Mouse (Mus musculus): ENCODE measurements at regions not wholly inside any gene's neighbourhood (a gene's known extent, or its start where the extent isn't known, plus 50 kb on each side); places are given as distances from the start of the nearest gene placed in this dataset.

DNA sequence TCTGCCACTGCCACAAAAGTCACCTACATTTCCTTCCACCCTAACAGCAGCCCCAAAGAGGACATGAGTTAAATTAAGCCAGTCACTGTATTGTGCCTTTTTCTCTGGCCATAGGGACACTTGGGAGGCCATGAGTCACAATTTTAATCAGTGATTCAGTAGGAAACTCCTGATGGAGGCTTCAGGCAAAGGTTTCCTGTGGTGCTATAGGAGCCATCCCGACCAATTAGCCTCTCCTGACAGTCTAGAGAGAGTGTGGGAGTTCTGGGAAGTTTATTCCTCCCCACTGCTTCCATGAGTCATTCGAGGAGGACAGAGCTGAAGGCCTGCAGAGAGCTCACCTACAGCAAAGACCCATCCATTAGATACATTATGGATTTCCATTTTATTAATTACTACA lies 361.2 kb upstream of the Gcfc2 start:
- no peak for ATAC-seq (replicated peaks; ENCODE audit: low FRiP score, low TSS enrichment, poor library complexity, severe bottlenecking)

DNA sequence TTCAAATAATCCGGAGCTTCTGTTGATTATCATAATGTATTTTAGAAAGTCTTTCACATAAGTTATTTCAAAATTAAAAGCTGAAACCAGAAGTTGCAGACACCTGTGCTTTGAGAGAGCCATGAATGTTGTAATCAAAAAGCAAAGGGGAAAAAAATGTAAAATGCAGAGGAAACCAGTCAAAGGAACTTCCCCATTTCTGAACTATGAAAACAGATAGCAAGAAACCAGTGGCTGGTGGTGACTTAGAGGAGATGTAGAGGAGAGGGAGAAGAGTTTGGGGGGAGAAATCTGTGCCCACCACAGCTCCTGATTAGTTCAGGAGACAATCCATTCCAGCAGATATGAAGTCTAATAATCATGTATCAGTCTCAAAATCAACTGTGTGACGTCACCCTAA lies 360.3 kb upstream of the Gcfc2 start:
- ATAC-seq (replicated peaks; ENCODE audit: low FRiP score, low TSS enrichment, poor library complexity, severe bottlenecking) = no peak

DNA sequence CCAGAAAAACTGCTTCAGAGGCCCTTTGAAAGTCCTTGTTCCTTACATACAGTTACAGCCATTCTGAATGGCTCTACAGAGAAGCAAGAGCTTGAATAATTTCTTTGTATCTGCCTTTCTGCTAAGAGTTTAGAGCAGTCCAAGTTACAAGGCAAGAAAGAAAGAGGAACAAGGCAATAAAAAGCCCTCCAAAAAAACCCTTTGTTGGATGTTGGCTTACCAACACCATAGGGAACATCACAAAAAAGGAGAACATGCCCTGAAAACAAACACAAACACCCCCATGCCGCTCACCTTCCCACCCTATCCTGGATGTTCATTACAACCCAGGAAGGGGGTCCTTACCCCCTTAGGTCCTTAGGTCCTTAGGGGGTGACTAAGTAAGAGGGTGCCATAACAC lies 359.2 kb upstream of the Gcfc2 start:
- no peak for ATAC-seq (replicated peaks; ENCODE audit: low FRiP score, low TSS enrichment, poor library complexity, severe bottlenecking)

DNA sequence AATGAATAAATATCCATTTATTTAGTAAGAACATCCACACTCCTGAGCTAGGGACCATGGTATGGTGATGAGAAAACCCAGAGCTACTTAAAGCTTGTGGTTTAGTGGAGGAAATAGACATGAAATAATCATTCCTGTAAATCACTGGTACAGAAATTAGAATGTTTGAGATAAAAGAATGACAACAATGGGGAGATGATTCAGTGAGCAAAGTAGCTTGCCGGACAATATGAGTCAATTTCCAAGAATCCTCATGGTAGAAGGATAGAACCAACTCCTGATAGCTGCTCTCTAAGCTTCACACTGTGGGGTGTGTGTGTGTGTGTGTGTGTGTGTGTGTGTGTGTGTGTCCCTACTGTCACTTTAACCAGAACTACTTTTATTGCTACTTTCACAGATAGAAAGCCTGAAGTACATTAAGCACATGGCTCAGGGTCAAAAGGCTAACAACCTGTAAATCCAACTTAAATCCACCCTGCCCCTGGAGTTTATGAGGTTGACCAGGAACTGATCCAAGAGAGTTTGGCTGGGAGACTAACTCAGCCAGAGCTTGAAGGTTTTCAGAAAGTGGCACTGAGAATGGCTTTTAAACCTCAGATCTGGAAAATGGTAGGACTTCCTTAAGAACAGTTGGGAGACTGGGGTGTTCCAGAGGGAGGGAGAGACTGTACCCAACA lies 336.9 kb upstream of the Gcfc2 start:
- ATAC-seq (replicated peaks; ENCODE audit: low FRiP score, low TSS enrichment, poor library complexity, severe bottlenecking) = no peak

DNA sequence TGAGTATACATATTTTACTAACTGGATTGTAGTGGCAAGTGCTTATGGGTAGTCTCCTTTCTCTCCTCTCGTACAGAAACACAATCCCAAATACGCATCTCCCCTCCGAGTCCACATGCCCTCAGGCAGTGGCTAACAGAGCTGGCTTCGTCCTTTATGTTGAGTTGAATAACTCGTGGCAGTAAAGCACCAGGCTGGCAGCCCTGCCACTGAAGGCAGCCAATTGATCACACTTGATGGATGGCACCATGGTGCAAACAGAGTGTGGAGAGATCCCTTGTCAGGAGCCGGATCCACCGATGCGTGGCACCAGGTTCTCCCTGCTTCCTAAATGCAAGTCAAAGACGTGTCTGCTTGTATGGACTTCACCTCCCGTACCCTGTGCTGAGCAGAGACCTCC lies 333.7 kb upstream of the Gcfc2 start:
- ATAC-seq (replicated peaks; ENCODE audit: low FRiP score, low TSS enrichment, poor library complexity, severe bottlenecking) = no peak

DNA sequence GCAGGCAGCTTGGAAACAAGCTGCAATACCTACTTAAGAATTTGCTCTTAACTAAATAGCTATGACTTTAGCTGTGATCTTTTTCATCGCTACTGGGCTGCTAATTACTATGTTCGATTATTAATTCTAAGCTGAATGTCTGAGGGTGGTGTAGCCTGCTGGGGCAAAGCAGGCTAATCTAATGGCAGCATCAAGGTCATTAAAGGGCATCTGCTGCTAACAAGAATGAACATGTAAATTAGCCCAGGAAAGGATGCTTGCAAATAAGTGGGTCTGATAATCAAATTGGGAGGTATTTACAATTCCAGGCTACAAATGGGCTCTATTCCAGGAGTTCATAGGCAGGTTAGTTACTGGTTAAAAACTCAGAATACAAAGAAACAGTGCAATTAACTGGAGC lies 327.5 kb upstream of the Gcfc2 start:
- no peak for ATAC-seq (replicated peaks; ENCODE audit: low FRiP score, low TSS enrichment, poor library complexity, severe bottlenecking)

DNA sequence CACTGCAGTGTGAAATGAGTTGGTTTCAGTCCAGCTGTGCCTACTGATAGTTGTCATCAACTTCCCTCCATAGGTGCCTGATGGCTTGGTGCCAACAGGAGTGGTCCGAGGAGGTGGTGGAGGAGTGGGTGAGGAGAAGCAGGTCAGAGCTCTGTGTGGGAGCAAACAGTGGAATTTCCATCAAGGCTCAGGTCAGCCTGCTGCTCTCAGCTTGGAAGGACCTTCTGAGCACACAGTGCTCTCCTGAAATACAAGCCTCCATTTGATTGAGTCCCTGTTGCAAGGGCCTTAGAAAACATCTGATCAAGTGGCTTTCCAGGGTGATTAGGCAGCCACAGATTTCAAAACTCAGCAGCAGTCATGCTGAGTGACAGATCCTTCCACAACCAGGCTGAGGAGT lies 314.8 kb upstream of the Gcfc2 start:
- ATAC-seq (replicated peaks; ENCODE audit: low FRiP score, low TSS enrichment, poor library complexity, severe bottlenecking) = no peak

DNA sequence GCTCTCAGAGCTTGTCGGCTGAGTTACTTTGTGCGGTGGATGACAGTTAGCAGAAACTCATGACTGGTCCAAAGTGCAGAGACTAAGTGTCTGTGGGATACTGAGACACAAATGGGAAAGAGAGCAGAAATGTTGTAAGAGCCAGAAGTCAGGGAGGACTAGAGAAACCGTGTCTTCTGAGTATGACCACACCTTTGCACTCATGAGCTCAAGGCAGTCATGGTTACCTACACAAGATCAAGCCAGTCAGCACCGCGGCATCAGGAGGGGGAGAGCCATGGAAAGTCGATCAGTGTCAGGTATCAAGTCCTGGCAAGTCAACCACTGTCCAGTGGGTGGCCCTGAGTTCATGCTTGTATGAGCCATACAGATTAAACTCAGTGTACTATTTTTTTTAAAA lies 311.5 kb upstream of the Gcfc2 start:
- ATAC-seq (replicated peaks; ENCODE audit: low FRiP score, low TSS enrichment, poor library complexity, severe bottlenecking) = no peak

DNA sequence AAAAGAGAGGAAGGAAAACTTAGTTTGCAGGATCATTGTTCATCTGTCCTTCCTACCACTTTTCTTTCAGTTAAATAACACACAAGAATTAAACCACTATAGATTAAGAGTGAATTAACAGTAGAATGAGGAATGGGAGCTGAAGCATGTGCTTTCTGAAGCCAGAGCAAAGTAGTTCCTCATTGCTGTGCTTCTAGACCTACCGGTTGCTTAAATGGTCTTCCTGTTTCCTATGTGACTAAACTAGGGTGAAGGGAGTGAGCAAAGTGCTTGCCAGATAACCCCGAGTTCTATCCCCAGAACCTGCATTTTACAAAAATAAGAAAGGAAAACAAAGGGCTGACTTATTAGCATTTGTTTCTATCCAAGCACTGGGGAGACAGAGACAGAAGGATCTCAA lies 305.5 kb upstream of the Gcfc2 start:
- ATAC-seq (replicated peaks; ENCODE audit: low FRiP score, low TSS enrichment, poor library complexity, severe bottlenecking) = no peak

DNA sequence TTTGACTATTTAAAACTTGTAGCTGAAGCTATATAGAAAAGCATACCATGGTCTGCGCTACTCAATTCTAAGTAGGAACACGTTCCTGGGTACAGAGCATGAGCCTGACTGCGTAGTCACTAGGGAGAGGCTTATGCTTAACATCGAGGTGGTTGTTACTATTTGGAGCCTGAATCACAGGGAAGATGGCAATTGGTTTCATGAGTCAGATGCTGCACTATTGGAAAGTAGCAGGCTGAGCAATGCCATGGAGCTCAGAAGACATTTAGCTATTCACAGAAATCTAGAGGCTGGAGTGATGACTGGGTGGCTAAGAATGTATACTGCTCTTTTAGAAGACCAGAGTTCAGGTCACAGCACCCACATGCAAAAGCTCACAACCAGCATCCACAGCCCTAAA lies 302.4 kb upstream of the Gcfc2 start:
- ATAC-seq (replicated peaks; ENCODE audit: low FRiP score, low TSS enrichment, poor library complexity, severe bottlenecking) = no peak

DNA sequence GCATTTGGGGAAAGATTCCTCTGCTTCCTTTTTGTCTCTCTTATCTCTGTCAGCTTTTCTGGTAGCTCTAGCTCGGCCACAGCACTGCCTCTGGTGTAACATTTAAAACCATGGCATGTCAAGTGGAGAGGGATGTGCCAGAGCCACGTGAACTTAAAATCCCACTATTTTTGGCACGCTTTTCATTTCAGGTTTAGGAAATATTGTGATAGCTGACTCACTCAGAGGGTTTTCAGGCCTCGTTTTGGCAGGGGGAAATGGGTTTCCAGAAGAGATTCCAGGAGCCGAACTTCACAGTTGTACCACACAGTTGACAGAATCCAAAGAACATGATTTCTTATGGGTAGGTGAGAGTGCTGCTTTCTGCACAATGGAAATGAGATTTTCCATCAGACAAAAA lies 300.8 kb upstream of the Gcfc2 start:
- no peak for ATAC-seq (replicated peaks; ENCODE audit: low FRiP score, low TSS enrichment, poor library complexity, severe bottlenecking)

DNA sequence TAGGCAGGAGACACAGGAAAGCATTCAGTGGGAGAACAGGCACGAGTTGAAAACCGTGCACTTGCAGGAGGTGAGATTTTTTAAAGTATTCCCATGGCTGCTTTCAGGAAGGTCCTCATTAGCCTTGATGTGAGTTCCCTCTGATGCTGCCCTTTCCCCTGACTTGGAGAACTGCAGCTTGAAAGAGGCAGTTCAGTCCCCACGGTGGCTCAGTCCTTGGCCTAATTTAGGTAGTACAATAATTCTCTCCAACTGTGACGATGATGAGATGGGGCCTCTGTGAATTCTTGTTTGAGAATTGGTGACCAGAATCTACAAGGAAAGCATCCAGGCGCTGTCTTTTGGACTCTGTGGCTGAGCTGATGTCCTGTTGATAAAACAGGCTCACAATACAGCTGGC lies 298.5 kb upstream of the Gcfc2 start:
- no peak for ATAC-seq (replicated peaks; ENCODE audit: low FRiP score, low TSS enrichment, poor library complexity, severe bottlenecking)

DNA sequence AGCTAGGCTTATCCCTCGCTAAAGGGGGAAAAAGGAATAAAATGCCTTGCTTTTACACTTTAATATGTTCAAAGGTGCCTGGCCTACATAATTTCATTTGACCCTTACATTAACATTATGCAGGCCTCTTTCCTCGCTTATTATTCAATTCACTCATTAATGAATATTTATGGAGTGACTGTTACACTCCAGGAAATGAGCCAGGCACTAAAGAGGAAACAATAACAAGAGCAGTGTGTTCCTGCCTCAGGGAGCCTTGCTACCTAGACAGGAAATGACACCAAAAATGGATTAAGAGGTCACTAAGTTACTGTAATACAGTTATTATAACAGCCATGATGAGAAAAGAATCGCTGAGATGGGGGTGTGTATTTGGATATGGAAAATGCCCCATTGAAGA lies 289.9 kb upstream of the Gcfc2 start:
- ATAC-seq (replicated peaks; ENCODE audit: low FRiP score, low TSS enrichment, poor library complexity, severe bottlenecking) = no peak

DNA sequence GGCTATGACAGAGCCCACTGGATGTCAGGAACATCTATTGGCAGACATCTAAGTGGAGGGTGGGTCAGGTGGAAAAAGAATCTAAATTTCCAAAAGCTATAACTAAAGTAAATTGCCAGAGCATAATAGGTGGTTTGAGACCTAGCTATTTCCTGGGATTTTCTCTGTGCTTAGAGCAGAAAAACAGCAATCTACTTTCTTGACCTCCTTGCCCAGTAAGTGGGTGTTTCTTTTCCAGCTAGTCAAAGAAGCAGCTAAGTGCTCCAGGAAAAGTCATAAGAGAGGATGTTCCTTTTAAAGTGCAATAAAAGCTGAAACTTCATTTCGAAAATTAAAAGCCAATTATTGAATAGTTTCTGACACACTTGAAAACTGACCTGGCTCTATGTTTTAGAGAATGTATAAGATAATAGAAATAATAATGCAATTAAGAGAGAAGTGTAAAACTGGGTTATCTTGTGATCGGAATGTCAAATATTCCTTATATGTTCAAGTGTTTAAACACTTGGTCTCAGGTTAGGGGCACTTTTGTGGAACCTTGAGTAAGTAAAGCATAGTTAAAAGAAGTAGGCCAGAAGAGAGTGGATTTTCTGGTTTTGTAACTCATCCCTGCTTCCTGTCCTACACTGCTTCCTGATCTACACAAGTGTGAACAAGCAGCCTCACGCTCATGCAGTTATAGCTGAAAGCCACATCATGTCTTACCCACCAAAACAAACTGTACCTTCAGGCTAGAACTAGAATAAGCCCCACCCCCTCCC lies 275.7 kb upstream of the Gcfc2 start:
- ATAC-seq (replicated peaks; ENCODE audit: low FRiP score, low TSS enrichment, poor library complexity, severe bottlenecking) = no peak

DNA sequence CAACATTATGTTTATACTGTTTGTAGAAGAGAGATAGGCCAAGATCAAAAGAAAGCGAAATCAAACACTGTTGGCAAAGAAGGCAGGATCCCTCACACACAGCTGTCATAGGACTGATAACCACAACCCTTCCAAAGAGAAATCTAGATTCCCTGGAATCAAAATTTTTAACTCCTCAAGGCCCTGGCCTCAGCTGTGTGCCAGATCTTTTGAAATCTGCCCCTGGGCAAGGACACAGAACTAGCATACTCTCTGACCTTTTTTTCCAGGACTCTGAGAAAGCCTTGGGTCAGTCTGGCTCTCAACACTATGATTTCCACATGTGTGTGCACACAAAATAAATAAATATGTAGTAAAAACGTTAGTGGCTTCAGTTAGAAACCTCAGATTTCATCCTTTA lies 271.6 kb upstream of the Gcfc2 start:
- no peak for ATAC-seq (replicated peaks; ENCODE audit: low FRiP score, low TSS enrichment, poor library complexity, severe bottlenecking)

DNA sequence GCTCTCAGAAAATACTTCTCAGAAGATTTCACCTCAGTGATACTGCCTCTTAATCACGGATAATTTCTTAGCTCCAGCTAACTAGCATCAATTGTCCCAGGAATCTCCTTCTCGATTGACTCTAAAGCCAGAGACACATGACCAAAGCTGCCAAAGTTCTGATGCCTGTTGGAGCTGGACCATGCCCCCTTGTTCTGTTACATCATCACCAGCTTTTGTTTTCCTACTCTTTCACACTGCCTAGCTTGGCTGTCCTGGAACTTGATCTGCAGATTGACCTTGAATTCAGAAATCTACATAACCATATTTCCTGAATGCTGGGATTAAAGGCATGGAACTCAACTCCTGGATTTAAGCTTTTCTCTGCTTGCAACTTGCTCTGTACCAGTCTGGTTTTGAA lies 268.3 kb upstream of the Gcfc2 start:
- ATAC-seq (replicated peaks; ENCODE audit: low FRiP score, low TSS enrichment, poor library complexity, severe bottlenecking) = no peak

DNA sequence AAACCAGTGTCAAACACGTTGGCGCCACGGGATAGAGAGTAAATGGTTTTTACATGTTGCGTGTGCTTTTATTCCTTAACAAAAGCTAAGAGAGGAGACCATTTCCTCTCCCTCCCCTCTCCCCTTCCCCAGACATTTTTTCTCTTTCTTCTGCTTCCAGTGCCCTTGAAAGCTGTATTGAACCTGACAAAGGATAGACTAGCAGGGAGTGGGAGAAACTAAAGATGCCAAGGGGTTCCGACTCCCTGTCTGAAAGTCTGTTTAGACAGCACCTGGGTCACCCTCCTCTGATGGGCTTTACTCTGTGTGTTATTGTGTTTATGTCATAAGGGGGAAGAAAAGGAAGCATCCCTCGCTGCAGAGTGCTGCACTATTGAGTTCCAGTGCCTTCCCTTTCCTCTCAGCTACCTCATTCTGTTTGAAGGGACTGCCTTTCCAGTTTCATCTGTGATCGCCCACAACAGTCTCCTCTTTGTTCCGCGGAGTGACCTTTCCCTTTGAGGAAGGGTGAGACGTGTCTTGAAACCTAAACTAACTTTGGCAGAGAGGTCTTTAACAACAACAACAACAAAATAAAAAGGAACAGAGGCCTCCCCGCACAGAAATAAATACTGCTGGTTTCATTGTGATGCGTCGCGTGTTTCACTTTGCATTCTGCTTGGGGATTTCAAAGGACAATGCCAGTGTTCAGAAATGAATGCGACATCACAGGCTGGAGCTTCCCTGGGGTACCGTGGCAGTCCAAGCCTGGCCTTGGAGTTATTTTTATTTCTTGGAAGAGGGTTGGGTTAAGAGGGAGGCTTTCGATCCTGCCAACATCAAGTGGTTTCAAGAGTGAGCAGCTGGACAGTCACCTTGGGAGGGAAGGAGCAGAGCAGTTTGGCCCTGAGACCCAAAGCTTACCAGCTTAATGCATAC lies 262.7 kb upstream of the Gcfc2 start:
- ATAC-seq (replicated peaks; ENCODE audit: low FRiP score, low TSS enrichment, poor library complexity, severe bottlenecking) = no peak

DNA sequence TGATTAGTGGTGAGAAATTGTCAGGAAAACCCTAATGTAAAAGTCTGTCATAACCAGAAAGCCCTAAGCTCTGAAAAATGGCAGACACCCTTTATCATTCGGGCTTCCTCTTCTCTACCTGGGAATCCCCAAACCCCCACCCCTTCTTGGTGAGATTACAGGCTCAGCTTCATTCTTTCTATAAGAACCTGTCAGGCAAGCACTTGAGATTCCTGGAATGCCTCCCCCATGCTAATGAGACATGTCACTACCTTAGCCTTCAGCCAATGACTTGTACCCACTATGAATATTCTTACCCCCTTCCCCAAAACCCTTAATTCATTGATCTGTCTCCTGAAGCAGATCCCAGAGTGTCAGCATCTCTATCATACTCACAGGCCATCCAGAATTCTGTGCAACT lies 254.5 kb upstream of the Gcfc2 start:
- no peak for ATAC-seq (replicated peaks; ENCODE audit: low FRiP score, low TSS enrichment, poor library complexity, severe bottlenecking)

DNA sequence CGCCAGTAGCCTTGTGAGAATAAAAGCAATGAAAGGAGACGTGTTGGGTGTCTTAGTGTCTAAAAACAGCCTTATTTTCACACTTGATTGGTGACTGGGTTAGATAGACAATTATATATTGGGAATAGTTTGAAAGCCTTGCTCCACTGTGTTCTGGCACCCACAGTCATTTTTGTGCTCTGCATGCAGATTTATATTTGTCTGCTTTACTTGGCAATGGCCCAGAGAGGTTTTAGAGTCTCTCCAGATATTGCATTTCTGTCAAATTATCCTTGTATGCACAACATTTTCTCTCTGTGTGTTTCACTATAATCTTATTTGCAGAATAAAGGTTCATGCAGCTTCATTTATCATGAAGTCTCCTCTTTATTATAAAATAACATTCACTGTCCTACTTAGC lies 250.2 kb upstream of the Gcfc2 start:
- no peak for ATAC-seq (replicated peaks; ENCODE audit: low FRiP score, low TSS enrichment, poor library complexity, severe bottlenecking)

DNA sequence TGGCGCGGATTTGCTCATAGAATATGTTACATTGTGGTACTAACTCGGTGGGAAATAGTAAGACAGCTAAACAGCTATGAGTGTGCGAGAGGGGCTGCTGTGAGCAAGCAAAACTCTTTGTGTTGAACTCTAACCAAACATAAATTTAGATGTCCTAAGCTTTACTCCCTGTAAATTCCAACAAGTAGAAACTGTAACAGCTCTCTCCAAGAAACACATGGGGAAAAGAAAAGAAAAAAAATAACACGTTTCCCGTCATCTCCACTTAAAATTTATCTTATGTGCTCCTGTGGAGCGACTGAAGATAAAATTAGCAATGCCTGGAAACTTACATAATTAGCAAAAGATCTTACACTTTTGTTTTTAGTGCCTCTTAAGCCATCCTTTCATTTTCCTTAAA lies 226.2 kb upstream of the Gcfc2 start:
- ATAC-seq (replicated peaks; ENCODE audit: low FRiP score, low TSS enrichment, poor library complexity, severe bottlenecking) = no peak

DNA sequence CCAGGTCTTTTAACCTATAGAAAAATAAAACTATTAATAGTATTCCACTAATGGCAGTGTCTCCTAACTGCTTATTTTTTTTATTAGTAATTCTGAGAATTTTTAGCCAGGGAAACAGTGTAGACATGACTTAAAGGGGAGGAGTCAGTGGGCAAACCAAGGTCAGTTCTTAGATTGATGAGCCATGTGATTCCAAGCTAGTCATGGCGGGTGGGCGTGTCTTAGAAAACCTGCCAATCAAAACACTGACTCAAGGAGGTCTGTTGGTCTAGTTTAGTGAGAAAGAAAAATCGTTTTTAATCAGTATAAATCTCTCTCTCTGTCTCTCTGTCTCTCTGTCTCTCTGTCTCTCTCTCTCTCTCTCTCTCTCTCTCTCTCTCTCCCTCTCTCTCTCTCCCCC lies 225.3 kb upstream of the Gcfc2 start:
- no peak for ATAC-seq (replicated peaks; ENCODE audit: low FRiP score, low TSS enrichment, poor library complexity, severe bottlenecking)
